Mouse (Mus musculus) kidney, postnatal 10 days (tissue): ENCODE results near the gene Wfdc15a.

Source experiments
- DNase-seq: peaks from one replicate; pipeline ENCODE4 v3.0.0; 2021; ENCODE audit warnings: mixed read lengths

The Wfdc15a gene

GRCm38 (mm10) chr2:164199626-164200327, at the start of gene Wfdc15a:
TSS of gene Wfdc15a (minus strand) at chr2:164200130.
- no peak for DNase-seq

DNA sequence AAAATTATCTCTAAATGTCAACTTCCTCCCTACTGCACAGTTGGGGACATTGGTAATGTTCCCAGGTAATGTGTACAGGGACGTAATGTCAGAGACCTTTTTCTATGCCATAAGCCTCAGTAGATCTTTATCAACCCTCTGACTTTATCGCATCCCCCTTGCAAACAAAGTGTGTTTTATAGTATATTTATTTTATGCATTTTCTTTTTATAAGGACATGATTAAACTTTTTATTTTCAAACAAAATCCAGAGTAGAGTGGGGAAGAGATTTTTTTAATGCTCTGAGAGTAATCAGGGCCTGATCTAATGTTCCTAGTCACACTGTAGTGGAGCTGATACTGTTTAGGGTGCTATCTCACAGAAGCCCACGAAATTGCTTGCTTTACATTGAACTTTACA, 38.4 kb upstream of the Wfdc15a start, which contains the start of gene Svs2:
Svs2 (minus strand) TSS at position 101 of the 400 bp plus-strand sequence.
- no peak for DNase-seq

DNA sequence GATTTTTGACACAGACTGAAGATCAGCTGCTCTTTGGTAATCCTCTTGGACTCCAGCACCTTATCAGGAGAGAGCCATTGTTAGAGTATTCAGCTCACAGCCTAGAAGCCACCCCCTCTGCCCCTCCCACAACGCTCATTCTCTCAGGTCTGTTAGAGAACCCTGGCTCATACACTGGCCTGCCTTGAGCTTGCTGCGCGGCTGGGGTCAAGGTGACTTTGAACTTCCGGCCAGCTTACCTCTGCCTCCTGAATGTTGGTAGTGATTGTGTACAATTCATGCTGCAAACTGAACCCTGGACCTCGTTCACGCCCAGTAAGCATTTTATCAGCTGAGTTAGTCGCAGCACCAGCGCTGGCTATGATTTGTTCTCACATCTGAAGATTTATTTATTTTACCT, 32.7 kb upstream of the Wfdc15a start:
- DNase-seq, result no peak

- DNase-seq, result no peak
Measured at GRCm38 (mm10) chr2:164228361-164229070, 28.6 kb upstream of the Wfdc15a start.

DNA sequence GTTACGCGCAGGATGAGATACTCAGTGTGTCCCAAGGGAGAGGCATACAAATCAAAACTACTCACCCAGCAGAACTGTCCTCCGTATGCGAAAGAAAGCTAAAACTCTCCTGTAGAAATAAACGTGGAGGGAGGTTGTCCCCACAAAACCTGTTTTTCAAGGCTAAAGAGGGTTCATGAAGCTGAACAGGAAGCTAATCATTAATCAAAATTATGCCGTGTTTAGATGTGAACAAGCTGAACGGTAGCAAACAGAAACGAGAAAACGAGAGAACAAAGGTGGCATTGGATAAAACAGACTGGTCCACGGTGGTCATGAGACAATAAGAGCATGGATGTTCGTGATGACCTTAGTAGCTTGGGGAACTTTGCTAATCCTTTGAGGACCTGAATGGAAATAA, 21.6 kb upstream of the Wfdc15a start, which contains the start of gene Wfdc15b:
Wfdc15b (minus strand) TSS at position 139 of the 400 bp plus-strand sequence.
- DNase-seq, result no peak

- no peak for DNase-seq
Measured at GRCm38 (mm10) chr2:164219295-164219694, 19.4 kb upstream of the Wfdc15a start.

DNA sequence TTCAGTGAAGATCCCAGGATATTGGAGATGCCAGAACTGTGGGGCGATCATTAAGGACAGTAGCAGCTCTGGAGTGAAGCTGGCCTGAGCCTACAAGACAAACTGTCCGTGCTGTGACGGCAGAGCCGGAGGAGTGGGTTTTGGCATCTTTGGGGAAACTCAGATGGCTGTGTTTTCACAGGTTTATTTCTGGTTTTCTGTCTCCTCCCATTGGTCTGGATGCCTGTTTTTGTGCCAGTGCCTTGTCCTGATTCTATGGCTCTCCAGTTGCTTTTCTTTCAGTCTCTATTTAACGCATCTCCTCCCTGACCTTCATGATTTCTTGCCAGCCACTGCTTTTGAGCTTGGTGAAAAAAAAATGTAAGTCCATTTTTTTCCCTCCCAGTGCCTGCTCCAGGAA, 12.8 kb upstream of the Wfdc15a start:
- no peak for DNase-seq

DNA sequence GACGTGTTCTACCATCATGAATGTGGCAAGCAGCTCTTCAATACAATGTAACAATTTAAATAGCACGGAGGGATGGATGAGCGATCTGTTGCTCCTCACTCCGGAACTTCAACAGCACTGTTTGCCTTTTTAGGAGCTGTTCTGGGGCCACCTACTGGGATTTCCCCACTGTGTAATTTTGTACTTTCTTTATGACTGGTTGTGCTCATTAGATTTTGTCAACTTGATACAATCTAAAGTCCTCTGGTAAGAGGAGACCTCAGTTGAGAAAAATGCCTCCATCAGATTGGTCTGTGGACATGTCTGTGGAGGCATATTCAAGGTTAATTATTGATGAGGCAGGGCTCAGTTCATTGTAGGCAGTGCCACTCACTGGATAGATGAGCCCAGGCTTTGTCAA, 11.0 kb upstream of the Wfdc15a start:
- no peak for DNase-seq

DNA sequence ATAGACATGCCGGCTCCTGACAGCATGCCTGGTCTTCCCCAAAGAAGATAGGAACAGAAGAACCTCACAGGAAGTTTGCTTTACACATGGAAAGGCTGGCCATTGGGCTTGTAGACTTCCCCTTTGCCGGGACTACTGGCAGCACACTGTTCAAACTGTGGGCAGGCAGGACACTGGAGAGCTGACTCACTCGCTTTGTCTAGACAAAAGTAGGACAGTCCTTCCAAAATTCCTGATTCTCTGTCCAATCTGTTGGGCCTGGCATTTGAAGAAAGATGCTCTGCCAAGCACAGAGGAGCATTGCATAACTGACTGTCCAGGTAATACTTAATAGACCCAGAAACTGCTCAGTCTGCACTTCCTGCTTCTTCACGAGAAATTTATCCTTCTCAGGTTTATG, 6.7 kb upstream of the Wfdc15a start:
- no peak for DNase-seq

- DNase-seq, result peak; percentile 26
Measured at GRCm38 (mm10) chr2:164206011-164206410, 6.1 kb upstream of the Wfdc15a start.

DNA sequence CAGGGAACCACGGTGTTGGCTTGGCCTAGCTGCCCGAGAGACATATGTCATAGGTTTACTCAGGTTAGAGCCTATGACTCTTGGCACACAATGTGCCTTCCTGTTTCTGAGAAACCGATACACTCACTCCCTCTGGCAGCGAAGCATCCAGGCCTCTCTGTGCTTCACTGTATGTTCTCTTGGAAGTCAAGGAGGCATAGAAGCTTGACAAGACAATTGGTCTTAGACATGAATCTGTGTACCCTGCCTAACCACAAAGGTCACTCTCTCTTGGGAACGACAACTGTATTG, 3.3 kb downstream of the Wfdc15a start:
- DNase-seq, result no peak

DNA sequence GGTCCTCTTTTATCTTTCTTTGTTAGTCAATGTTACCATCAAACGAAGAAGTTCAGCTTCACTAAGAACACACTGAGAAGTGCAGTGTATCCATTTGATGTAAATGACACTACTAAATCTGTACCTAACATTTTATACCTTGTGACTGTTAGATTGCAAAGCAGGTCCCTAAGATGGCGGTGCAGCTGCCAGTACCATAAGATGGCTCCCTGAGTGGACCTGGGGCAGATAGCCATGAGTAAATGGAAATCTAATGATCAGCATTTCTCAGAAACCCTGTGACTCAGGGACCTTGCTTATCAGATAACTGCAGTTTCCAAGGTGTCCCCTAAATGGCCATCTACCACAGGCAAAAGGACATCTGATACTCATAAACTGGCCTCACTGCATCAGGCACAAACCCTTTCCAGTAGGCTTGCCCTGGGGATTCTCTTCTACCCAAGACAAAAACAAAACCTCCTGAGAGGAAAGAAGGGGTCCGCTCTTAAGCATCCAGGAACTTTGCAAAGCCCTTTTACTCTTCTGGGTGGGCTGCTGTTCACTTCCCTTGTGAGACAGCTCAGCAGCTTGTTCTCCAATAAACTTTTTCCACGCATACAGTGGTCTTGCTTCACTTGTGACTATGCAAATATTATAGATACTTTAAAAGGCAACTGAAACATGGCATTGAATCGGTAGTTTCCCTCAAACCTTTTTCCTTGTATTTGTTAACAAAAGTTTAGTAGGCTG, 3.8 kb downstream of the Wfdc15a start:
- no peak for DNase-seq

DNA sequence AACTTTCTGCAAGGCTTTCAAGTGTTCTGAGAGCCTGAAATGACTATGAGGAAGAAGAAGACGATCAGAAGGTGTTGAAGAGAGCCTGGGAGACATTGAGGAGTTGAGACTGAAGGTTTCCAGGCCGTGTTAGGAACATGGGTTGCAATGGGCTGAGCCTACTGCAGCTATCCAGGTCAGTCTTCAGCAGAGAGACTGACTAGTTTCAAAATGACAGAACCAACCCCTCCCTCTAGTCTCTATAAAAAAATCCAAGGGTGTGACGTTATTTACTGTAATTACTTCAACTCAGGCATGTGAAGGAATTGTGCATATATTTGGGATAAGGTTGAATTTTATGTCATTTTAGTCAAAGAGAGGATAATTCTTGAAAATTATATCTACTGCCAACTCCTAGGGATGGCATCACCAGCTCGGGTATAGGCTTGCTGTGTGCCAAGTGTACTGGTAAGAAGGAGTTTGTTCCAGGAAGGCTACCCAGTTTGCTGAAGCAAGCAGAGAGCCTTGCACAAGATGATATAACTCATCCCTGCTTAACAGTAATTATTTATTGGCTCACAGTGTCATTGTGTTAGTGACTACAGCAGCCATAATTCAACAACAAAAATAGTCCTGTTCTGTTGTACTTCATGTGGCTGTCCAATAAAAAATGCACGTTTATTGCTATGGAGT, 4.8 kb downstream of the Wfdc15a start:
- DNase-seq, result no peak

- DNase-seq, result no peak
Measured at GRCm38 (mm10) chr2:164192279-164192678, 7.7 kb downstream of the Wfdc15a start.

GRCm38 (mm10) chr2:164190576-164190975, 9.4 kb downstream of the Wfdc15a start, which contains the start of gene Wfdc12:
TSS of gene Wfdc12 (minus strand) at chr2:164190608.
- DNase-seq, result no peak

GRCm38 (mm10) chr2:164188722-164189121, 11.2 kb downstream of the Wfdc15a start:
- DNase-seq, result no peak

- no peak for DNase-seq
Measured at GRCm38 (mm10) chr2:164184145-164184719, 15.7 kb downstream of the Wfdc15a start.

DNA sequence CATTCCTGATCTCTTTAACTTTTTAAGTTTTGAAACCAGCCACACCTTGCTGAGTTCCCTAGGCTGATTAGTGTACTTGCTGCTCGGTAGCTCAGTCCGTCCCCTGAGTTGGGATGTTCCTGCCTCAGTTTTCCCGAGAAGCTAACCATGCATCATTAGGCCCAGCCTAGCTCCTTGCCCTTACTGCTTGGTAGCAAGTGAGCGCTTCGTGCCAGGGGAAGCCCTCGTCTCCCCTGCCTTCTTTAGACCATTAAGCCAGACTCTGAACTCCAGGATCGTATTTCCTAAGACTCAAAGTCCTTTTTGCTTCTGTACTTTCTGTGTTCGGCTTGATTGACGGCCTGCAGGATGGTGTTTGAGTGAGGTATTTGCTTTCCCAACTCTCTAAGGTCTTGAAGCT, 16.6 kb downstream of the Wfdc15a start:
- no peak for DNase-seq

DNA sequence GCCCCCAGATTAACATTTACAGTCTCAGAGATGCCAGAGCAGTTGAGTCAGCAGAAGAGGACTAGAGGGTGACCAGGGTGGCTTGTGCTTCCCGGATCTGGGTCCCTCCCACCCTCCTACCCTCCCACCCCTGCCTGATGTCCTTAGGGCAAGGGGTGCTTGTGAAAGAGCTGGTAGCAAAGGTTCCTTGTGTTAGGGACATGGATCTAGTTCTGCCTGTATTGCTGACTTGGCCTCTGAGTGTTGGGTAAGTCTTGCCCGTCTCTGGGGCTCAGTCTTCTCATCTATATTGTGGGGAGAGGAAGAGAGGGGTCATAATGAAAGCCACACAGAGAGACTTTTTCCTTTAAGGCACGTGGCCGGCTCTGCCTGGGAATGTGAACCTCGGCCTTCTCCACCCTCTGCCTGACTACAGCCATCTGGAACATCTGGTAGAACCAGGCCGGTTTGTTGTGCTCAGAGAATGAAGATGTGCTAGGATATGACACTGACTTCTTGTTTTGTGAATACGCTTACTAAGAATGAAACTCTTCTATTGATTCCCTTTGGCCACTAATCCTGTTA, 17.2 kb downstream of the Wfdc15a start, which contains the start of gene Wfdc5:
Wfdc5 (minus strand) TSS at position 51 of the 564 bp plus-strand sequence.
- no peak for DNase-seq

- DNase-seq, result peak; percentile 15
Measured at GRCm38 (mm10) chr2:164180770-164181169, 19.2 kb downstream of the Wfdc15a start.

DNA sequence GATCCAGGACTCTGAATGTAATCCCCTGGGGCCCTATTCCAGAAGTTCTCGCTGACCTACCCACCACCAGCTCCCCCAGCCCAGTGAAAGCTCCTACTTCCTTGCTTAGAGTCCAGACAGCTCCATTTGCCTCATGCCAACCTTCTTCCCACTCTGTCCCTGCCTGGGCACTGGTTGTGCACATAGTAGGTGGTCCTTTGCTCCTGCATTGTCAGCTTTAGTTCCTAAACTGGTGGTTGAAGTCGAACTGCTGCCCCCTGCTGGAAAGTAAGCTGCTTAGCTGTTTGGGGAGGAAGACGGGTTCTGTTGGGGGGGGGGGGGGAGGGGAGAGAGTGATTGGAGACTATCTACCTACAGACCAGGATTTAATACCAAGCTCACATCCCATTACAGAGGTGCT, 19.8 kb downstream of the Wfdc15a start:
- peak; percentile 55 for DNase-seq

GRCm38 (mm10) chr2:164177831-164178230, 22.1 kb downstream of the Wfdc15a start:
- no peak for DNase-seq
